Mouse (Mus musculus) ES-Bruce4 (cell line): ENCODE data around the gene Kcng1.

ENCODE experiments used
- CTCF ChIP-seq: IDR thresholded peaks from one replicate; pipeline ENCODE4 v1.8.1; 2011; ENCODE audit warnings: low read depth, low read length
- POLR2A ChIP-seq: IDR thresholded peaks from one replicate; pipeline ENCODE4 v1.8.1; 2011; ENCODE audit warnings: low read length; ENCODE audit not compliant: insufficient read depth

DNA sequence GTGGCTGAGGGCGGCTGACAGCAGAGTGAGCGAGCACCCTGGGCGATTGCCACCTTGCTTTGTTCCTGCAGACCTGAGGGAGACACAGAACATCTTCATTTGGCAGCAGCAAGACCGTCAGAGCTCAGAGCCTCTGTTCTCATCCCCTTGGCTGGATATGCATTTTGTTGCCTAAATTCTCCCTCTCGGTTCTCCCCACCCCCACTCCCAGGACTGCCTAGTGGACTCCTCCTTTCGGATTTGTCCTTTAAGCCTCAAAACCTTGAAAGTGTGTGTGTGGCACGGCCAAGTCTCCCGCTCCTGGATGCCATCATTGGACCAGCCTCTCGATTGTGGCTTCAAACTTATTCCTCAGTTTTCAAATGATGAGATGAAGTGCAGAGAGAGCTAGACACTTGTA is 7.5 kb upstream of the Kcng1 start:
- no peak for TF ChIP-seq CTCF
- no peak for TF ChIP-seq POLR2A
